Mouse (Mus musculus) ES-E14 (cell line): ENCODE results near the gene Bmp7. TPM values are rescaled to one million over a fixed set of nuclear protein-coding genes. Genes with fewer than 3 reads are reported as not detected.

Source experiments
- DNase-seq: peaks from one replicate; pipeline ENCODE4 v3.0.0-alpha.2; 2013; ENCODE audit warnings: low read depth, low spot score
- H3K27ac ChIP-seq: 2 replicates; pipeline ENCODE4 v1.5.1; 2012; ENCODE audit warnings: low read depth, mild to moderate bottlenecking, low read length, moderate library complexity, mixed read lengths; ENCODE audit not compliant: poor library complexity, insufficient read depth, severe bottlenecking
- H3K36me3 ChIP-seq: 2 replicates; pipeline ENCODE4 v1.6.1; 2012; ENCODE audit warnings: mild to moderate bottlenecking, low read length, moderate library complexity, mixed read lengths; ENCODE audit not compliant: control insufficient read depth, poor library complexity, insufficient read depth, severe bottlenecking
- H3K4me1 ChIP-seq, 2 experiments: fragments of 150-350 bp in 1 of 2; sonication (generic) in 1 of 2; 2 replicates each; pipeline ENCODE4 v1.6.1; 2012; ENCODE audit warnings: low read length in 2 of 2, mild to moderate bottlenecking in 1 of 2, mixed read lengths in 1 of 2; ENCODE audit not compliant: control insufficient read depth in 2 of 2, insufficient read depth in 2 of 2, poor library complexity in 1 of 2
- H3K4me3 ChIP-seq, 2 experiments: fragments of 150-350 bp in 1 of 2; sonication (generic) in 1 of 2; 2 replicates each; pipeline ENCODE4 v1.5.1; 2012; ENCODE audit warnings: low read length in 2 of 2, low read depth in 1 of 2, mild to moderate bottlenecking in 1 of 2, mixed read lengths in 1 of 2; ENCODE audit not compliant: insufficient read depth in 1 of 2, poor library complexity in 1 of 2, severe bottlenecking in 1 of 2
- H3K9ac ChIP-seq: 2 replicates; pipeline ENCODE4 v1.6.1; 2012; ENCODE audit warnings: low read depth, mild to moderate bottlenecking, low read length, mixed read lengths; ENCODE audit not compliant: poor library complexity, insufficient read depth, severe bottlenecking
- H3K9me3 ChIP-seq: fragments of 150-350 bp; sonication (generic); 2 replicates; pipeline ENCODE4 v1.6.1; 2012; ENCODE audit warnings: low read depth, mild to moderate bottlenecking, low read length; ENCODE audit not compliant: control insufficient read depth, insufficient read depth
- CHD2 ChIP-seq: IDR thresholded peaks from 2 replicates; pipeline ENCODE4 v1.6.1; 2014; ENCODE audit warnings: mild to moderate bottlenecking, low read depth, low read length, inconsistent platforms
- HCFC1 ChIP-seq: IDR thresholded peaks from 2 replicates; pipeline ENCODE4 v1.6.1; 2012; ENCODE audit warnings: low read length, inconsistent platforms, borderline replicate concordance; ENCODE audit not compliant: insufficient read depth
- MAFK ChIP-seq: IDR thresholded peaks from 2 replicates; pipeline ENCODE4 v1.6.1; 2014; ENCODE audit warnings: mild to moderate bottlenecking, low read depth, low read length, inconsistent platforms; ENCODE audit not compliant: insufficient read depth
- ZC3H11A ChIP-seq: IDR thresholded peaks from 2 replicates; pipeline ENCODE4 v1.6.1; 2012; ENCODE audit warnings: low read depth, mild to moderate bottlenecking, inconsistent platforms, low read length, borderline replicate concordance
- ZNF384 ChIP-seq: IDR thresholded peaks from 2 replicates; pipeline ENCODE4 v1.6.1; 2012; ENCODE audit warnings: low read depth, low read length, inconsistent platforms
- in situ Hi-C, 2 experiments: fragments of 600-800 bp; cut with MboI; formaldehyde crosslinking; loops; one replicate each; pipeline ENCODE4 v1.15.1; 2025; ENCODE audit warnings: low sequenced_read_pairs in 2 of 2, inconsistent platforms in 1 of 2; ENCODE audit not compliant: unreplicated experiment in 2 of 2
- total RNA-seq: library from RNA; depleted of rRNA; stranded (reverse); fragments of 300-350 nt; gene quantifications from 2 replicates; pipeline ENCODE4 v1.2.3, GENCODE M21; 2012

Bmp7 gene
- total RNA-seq, 1 experiment: 1.4 TPM

DNA sequence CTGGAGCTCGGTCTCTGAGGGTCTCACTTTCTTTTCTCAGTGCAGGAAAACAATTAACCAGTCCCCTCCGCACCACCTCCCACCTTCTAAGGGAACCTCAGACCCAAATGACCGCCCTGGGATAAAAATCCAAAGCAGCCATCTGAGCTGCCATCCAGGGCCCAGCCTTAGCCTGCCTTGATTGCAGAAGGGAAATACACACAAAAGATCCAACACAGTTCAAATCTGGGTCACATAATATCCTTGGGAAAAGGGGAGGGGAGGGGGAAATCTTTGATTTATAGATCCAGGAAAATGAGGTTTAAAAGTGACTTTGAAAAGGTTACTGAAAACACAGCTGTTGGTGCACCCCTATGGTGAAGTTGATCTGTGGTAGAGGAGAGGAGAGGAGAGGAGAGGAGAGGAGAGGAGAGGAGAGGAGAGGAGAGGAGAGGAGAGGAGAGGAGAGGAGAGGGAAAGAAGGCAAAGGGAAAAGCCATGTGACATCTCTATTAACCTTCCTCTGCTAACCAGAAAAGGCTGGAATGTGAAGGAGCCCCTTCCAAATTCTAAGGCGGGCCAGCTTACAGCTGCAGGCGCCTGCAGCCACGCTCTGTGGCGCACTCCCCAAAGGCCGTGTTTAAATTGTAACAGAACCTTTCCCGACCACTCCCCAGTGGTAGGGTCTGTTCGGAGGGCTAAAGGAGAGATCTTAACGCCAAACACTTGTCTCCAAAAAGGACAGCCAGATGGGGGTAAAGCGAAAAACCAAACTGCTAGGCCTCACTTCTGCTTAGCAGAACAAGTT lies 4.2 kb downstream of the Bmp7 start:
- Histone ChIP-seq H3K27ac (no peak overlapping the region), H3K9ac (no peak overlapping the region), H3K9me3 (no peaks in the 10 kb centered on the region), H3K4me1 (peaks cover 3 to 17% of the 10 kb centered on the region in 2 experiments; a peak in 2 of 4 replicates), H3K36me3 (no peaks in the 10 kb centered on the region), H3K4me3 (no peak overlapping the region)
- TF ChIP-seq ZNF384 (no peak), HCFC1 (no peak), MAFK (no peak), ZC3H11A (no peak), CHD2 (no peak)
- DNase-seq: no peak
- in situ Hi-C loops: no loop called here

- TF ChIP-seq MAFK: no peak
- TF ChIP-seq ZC3H11A: no peak
- no peak for TF ChIP-seq ZNF384
- no peak for TF ChIP-seq CHD2
- TF ChIP-seq HCFC1: no peak
- in situ Hi-C loops: no loop called here
- peaks cover 3 to 15% of the 10 kb centered on the region in 2 experiments; a peak in 2 of 4 replicates for H3K4me1 ChIP-seq
- no peak overlapping the region for H3K27ac ChIP-seq
- no peaks in the 10 kb centered on the region for H3K9me3 ChIP-seq
- H3K36me3 ChIP-seq: no peaks in the 10 kb centered on the region
- peak overlapping the region in 1 of 2 experiments; percentile 21; a peak in 1 of 4 replicates for H3K4me3 ChIP-seq
- peak overlapping the region; percentile 31; the same call in 1 of the 2 replicates for H3K9ac ChIP-seq
- DNase-seq: no peak
Observed at GRCm38 (mm10) chr2:172934891-172935740, 5.0 kb downstream of the Bmp7 start.

- DNase-seq: no peak
- H3K27ac ChIP-seq: no peak overlapping the region
- H3K36me3 ChIP-seq: no peaks in the 10 kb centered on the region
- H3K4me1 ChIP-seq: peaks cover 3 to 15% of the 10 kb centered on the region in 2 experiments; a peak in 3 of 4 replicates
- TF ChIP-seq CHD2 (no peak), HCFC1 (no peak), MAFK (no peak), ZC3H11A (no peak), ZNF384 (no peak)
- in situ Hi-C loops: no loop called here
- H3K4me3 ChIP-seq: no peak overlapping the region
- H3K9me3 ChIP-seq: no peaks in the 10 kb centered on the region
- H3K9ac ChIP-seq: no peak overlapping the region
Observed at GRCm38 (mm10) chr2:172934420-172934788, 5.7 kb downstream of the Bmp7 start.

DNA sequence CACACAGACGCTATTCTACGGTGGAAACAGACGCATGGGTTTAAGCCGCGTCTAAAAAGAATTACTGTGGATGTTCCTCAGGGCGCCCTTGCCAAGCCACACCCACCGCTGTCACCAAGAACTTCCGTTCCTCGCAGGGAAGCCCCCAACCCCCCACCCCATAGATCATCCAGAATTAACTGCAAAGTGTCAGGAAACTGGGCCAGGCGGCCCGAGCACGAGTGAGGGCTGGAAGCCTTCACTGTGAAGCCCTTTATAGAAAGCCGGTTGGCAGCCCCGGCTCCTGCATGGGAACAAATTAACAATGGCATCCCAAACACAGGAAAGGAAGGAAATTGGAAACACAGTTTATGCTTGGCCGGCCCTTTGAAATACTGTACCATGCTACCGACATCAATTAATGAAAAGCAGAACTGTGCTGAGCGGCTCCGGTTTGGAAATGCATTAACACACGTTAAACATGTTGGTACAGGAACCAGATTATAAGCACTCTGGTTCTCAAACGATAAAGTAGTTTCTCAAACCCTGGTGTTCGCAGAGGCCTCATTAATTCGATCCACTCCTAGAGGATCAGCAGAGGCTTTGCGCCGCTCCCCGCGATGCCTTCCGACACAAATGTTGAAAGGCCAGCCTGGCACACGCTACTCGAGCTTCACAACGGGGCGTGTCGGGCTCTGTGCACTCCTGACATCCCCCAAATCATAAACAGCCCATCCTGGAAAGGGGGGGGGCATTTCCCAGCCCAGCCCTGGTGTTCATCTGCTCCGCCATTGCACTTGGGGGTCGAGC lies 6.3 kb downstream of the Bmp7 start:
- no peak overlapping the region for H3K4me3 ChIP-seq
- H3K36me3 ChIP-seq: no peaks in the 10 kb centered on the region
- no peak overlapping the region for H3K9ac ChIP-seq
- no peak overlapping the region for H3K27ac ChIP-seq
- DNase-seq: no peak
- H3K9me3 ChIP-seq: no peaks in the 10 kb centered on the region
- H3K4me1 ChIP-seq: peaks cover 3 to 15% of the 10 kb centered on the region in 2 experiments; a peak in 3 of 4 replicates
- in situ Hi-C loops: no loop called here
- TF ChIP-seq ZC3H11A: no peak
- TF ChIP-seq CHD2: no peak
- no peak for TF ChIP-seq ZNF384
- TF ChIP-seq HCFC1: no peak
- no peak for TF ChIP-seq MAFK
